Mouse (Mus musculus) liver, embryonic 18 days (tissue): ENCODE data around the gene Ripply3. TPM values are rescaled to one million over a fixed set of nuclear protein-coding genes. Genes with fewer than 3 reads are reported as not detected.

ENCODE experiments used
- polyA plus RNA-seq: library from polyadenylated mRNA; depleted of rRNA; stranded (reverse); fragments of >200 nt; gene quantifications from 2 replicates; pipeline ENCODE4 v1.2.3, GENCODE M21; 2012; rRNA removed

Ripply3 gene
- polyA plus RNA-seq, result 1.3 and 1.6 TPM in 2 replicates

DNA sequence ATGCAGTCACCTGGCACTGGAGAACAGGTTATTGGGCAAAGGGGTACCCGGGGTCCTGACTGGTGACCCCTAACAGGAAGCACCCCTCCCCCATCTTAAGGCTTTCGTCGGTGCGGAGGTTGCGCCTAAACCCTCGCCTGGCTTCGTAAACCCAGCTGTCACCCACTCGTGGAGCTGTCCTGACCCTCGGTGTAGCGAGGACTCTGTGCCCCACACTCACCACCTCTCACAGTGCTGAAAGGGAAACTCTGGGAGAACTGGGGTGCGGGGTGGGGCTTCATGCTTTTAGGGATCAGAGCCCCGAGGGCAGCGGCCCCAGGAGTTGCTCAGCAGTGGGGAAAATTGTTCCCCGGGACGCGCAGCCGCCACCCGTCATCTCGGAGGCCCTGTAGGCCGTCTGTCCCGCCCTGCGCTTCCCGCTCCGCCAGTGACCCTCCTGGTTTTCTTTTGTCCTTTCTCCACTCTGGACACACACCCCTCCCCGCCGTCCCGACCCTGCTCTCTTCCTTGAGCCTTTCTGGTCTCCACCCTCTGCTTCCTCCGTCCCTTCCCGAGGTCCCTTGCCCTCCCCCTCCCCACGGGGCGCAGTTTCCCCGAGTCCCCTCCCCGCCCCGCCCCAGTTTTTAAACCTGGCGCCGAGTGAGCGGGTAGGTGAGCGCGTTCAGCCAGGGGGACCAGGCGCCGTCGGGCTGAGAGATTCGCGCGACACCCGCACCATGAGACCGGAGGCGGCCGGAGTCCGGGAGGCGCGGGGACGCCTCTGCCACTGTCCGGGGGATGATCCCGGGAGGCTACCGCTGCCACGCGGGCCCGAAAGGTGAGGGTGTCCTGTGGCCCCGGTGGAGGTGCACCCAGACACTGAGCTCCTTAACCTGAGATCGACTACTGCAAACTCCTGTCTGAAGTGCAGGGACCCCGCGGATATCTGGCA is at the start of gene Ripply3:
Gene Ripply3 (plus strand): TSS at position 640 of the 931 bp plus-strand sequence.

GRCm38 (mm10) chr16:94313229-94314030 is 14.8 kb upstream of the Ripply3 start, which contains the start of gene Hlcs:
Hlcs (minus strand) TSS chr16:94313571.

GRCm38 (mm10) chr16:94370173-94370914 is 42.1 kb downstream of the Ripply3 start, which contains the start of gene Ttc3:
Ttc3 (plus strand) TSS chr16:94370618.

GRCm38 (mm10) chr16:94371301-94371931 is 43.2 kb downstream of the Ripply3 start, which contains the start of gene Pigp:
Pigp (minus strand) TSS chr16:94371842.

Other genes with a start within 250 kb of the Ripply3 start
- not detected in 2 replicates for gene Sim2, start 243.5 kb upstream of the Ripply3 start, polyA plus RNA-seq
- gene Hlcs, start 14.8 kb upstream of the Ripply3 start, polyA plus RNA-seq, result 3.0 and 3.1 TPM in 2 replicates
- gene Ttc3, start 42.2 kb downstream of the Ripply3 start, polyA plus RNA-seq, result 8.2 and 8.9 TPM in 2 replicates
- 31.5 and 31.7 TPM in 2 replicates for gene Pigp, start 43.4 kb downstream of the Ripply3 start, polyA plus RNA-seq
- 18.4 and 20.3 TPM in 2 replicates for gene Vps26c, start 198.4 kb downstream of the Ripply3 start, polyA plus RNA-seq
- 7.8 and 9.3 TPM in 2 replicates for gene Dyrk1a, start 241.6 kb downstream of the Ripply3 start, polyA plus RNA-seq